Mouse (Mus musculus): ENCODE measurements at regions not wholly inside any gene's neighbourhood (a gene's known extent, or its start where the extent isn't known, plus 50 kb on each side); places are given as distances from the start of the nearest gene placed in this dataset.

DNA sequence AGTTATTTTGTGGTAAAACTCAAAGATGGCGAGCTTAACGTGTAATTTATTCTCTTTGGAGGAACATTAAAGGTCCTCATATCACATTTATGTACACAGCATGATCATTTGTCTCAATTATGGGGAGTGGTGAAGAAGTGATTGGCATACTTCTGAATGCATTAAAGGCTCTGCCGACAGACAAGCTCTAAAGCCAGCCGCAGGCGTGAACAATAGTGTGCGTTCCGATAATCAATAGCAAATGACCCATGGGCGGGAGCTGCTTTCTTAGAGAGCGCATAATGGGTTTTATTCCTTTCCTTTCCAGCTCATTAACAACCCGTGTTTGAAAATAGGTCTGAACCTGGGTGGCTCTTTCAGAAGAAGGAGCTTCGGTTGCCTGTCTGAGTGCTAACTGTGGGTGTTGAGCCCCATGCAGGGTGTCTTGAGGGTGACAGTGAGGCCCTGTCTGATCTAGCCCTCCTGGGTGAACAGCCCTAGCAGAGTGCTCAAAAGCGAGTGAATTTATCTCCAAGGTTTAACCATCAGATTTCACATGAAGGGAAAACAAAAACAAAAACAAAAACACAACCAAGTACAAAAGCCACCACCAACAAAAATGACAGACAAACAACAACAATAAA is 210.5 kb downstream of the Zfp619 start:
- Histone ChIP-seq H3K4me1 (ENCODE audit: control insufficient read depth in 1 of 2, insufficient read depth in 2 of 2, low read length in 2 of 2) (no peaks in the 10 kb centered on the region), H3K79me2 (ENCODE audit: control insufficient read depth, insufficient read depth, low read length, poor library complexity) (no peaks in the 10 kb centered on the region), H3K9ac (ENCODE audit: control insufficient read depth, low read depth, low read length, poor library complexity, severe bottlenecking) (no peak overlapping the region), H3K4me3 (ENCODE audit: control insufficient read depth in 1 of 2, insufficient read depth in 1 of 2, low read depth in 2 of 2, low read length in 2 of 2) (no peak overlapping the region), H3K9me3 (replicated peaks; ENCODE audit: insufficient read depth, low read length) (no peaks in the 10 kb centered on the region), H3K27ac (ENCODE audit: control insufficient read depth, low read depth, low read length) (no peak overlapping the region), H3K27me3 (ENCODE audit: control insufficient read depth in 1 of 2, insufficient read depth in 2 of 2, low read length in 2 of 2) (no peaks in the 10 kb centered on the region), H3K36me3 (ENCODE audit: control insufficient read depth in 1 of 2, insufficient read depth in 2 of 2, low read length in 2 of 2) (no peaks in the 10 kb centered on the region)
- TF ChIP-seq MXI1 (IDR thresholded peaks at IDR 0.05; ENCODE audit: low read depth, low read length) (no peak), TCF12 (IDR thresholded peaks at IDR 0.05; ENCODE audit: low read depth, low read length) (no peak), BHLHE40 (IDR thresholded peaks at IDR 0.05; ENCODE audit: borderline replicate concordance, low read depth, low read length) (no peak), MYB (IDR thresholded peaks at IDR 0.05; ENCODE audit: low read depth, low read length) (no peak), MAFK (IDR thresholded peaks at IDR 0.05; ENCODE audit: borderline replicate concordance, low read depth, low read length) (no peak), HCFC1 (IDR thresholded peaks at IDR 0.05; ENCODE audit: low read depth, low read length) (no peak), USF2 (IDR thresholded peaks at IDR 0.05; ENCODE audit: borderline replicate concordance in 1 of 2, insufficient read depth in 1 of 2, low read depth in 1 of 2, low read length in 2 of 2) (no peak), CHD2 (IDR thresholded peaks at IDR 0.05; ENCODE audit: low read length) (no peak), SMC3 (IDR thresholded peaks at IDR 0.05; ENCODE audit: low read depth, low read length) (no peak), CTCF (IDR thresholded peaks at IDR 0.05 in 2 of 3, conservative IDR thresholded peaks at IDR 0.05 in 1 of 3; ENCODE audit: control insufficient read depth in 1 of 3, insufficient read depth in 1 of 3, low read depth in 2 of 3, low read length in 3 of 3, poor library complexity in 1 of 3, severe bottlenecking in 1 of 3) (no peak), CHD1 (IDR thresholded peaks at IDR 0.05; ENCODE audit: low read depth, low read length) (no peak)
- DNase-seq (ENCODE audit: low read depth, low spot score) = no peak

DNA sequence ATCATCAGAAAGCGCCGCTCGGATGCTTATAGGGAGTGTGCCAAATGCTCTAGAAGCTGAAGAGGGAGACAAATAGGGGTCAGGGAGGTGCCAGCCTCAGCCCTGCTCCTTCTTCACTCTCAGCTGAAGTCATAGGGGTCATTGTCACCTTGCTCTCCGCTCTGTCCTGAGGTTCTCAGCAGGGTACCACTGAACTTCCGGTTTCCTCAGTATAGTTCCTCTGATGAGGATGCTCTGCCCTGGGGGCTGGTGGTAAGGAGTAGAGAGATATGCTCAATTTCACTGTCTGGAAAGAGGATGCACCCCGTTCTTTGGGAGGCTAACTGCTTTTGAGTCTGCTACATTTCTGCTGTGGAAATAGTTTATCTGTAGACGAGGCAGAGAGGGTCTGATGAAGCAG is 211.4 kb downstream of the Zfp619 start:
- Histone ChIP-seq H3K4me1 (ENCODE audit: control insufficient read depth in 1 of 2, insufficient read depth in 2 of 2, low read length in 2 of 2) (no peaks in the 10 kb centered on the region), H3K36me3 (ENCODE audit: control insufficient read depth in 1 of 2, insufficient read depth in 2 of 2, low read length in 2 of 2) (no peaks in the 10 kb centered on the region), H3K9ac (ENCODE audit: control insufficient read depth, low read depth, low read length, poor library complexity, severe bottlenecking) (no peak overlapping the region), H3K27ac (ENCODE audit: control insufficient read depth, low read depth, low read length) (no peak overlapping the region), H3K4me3 (ENCODE audit: control insufficient read depth in 1 of 2, insufficient read depth in 1 of 2, low read depth in 2 of 2, low read length in 2 of 2) (no peak overlapping the region), H3K79me2 (ENCODE audit: control insufficient read depth, insufficient read depth, low read length, poor library complexity) (no peaks in the 10 kb centered on the region), H3K27me3 (ENCODE audit: control insufficient read depth in 1 of 2, insufficient read depth in 2 of 2, low read length in 2 of 2) (no peaks in the 10 kb centered on the region), H3K9me3 (replicated peaks; ENCODE audit: insufficient read depth, low read length) (no peaks in the 10 kb centered on the region)
- TF ChIP-seq NELFE (IDR thresholded peaks at IDR 0.05; ENCODE audit: low read depth, low read length) (no peak), MXI1 (IDR thresholded peaks at IDR 0.05; ENCODE audit: low read depth, low read length) (no peak)
- DNase-seq (ENCODE audit: low read depth, low spot score) = no peak

DNA sequence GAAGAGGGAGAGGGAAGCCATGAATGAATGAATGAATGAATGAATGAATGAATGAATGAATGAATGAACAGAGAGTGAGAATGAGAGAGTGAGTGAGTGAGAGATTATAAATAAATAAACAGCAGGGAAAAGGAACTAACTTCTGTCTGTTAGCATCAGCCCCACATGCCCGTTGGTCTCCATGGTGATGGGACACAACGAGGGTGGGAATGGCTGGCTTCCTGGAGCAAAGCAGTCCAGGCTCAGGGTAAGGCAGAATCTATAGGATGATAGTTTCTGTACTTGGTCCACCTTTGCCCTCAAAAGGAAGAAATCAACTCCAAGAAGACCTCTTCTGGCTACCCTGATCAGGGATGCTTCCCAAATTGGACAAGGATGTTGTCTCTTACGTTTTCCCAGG is 212.2 kb downstream of the Zfp619 start:
- Histone ChIP-seq H3K36me3 (ENCODE audit: control insufficient read depth in 1 of 2, insufficient read depth in 2 of 2, low read length in 2 of 2) (no peaks in the 10 kb centered on the region), H3K9ac (ENCODE audit: control insufficient read depth, low read depth, low read length, poor library complexity, severe bottlenecking) (no peak overlapping the region), H3K79me2 (ENCODE audit: control insufficient read depth, insufficient read depth, low read length, poor library complexity) (no peaks in the 10 kb centered on the region), H3K4me1 (ENCODE audit: control insufficient read depth in 1 of 2, insufficient read depth in 2 of 2, low read length in 2 of 2) (no peaks in the 10 kb centered on the region), H3K4me3 (ENCODE audit: control insufficient read depth in 1 of 2, insufficient read depth in 1 of 2, low read depth in 2 of 2, low read length in 2 of 2) (no peak overlapping the region), H3K27ac (ENCODE audit: control insufficient read depth, low read depth, low read length) (no peak overlapping the region), H3K9me3 (replicated peaks; ENCODE audit: insufficient read depth, low read length) (no peaks in the 10 kb centered on the region), H3K27me3 (ENCODE audit: control insufficient read depth in 1 of 2, insufficient read depth in 2 of 2, low read length in 2 of 2) (no peaks in the 10 kb centered on the region)
- TF ChIP-seq TAL1 (IDR thresholded peaks at IDR 0.05; ENCODE audit: low read length) (no peak), ZC3H11A (IDR thresholded peaks at IDR 0.05; ENCODE audit: low read depth, low read length) (no peak), MYC (IDR thresholded peaks at IDR 0.05; ENCODE audit: low read depth, low read length) (no peak), JUND (IDR thresholded peaks at IDR 0.05; ENCODE audit: low read depth, low read length) (no peak), MAFK (IDR thresholded peaks at IDR 0.05; ENCODE audit: borderline replicate concordance, low read depth, low read length) (no peak), CHD1 (IDR thresholded peaks at IDR 0.05; ENCODE audit: low read depth, low read length) (no peak), TBP (IDR thresholded peaks at IDR 0.05; ENCODE audit: low read depth, low read length) (no peak), CTCF (IDR thresholded peaks at IDR 0.05 in 2 of 3, conservative IDR thresholded peaks at IDR 0.05 in 1 of 3; ENCODE audit: control insufficient read depth in 1 of 3, insufficient read depth in 1 of 3, low read depth in 2 of 3, low read length in 3 of 3, poor library complexity in 1 of 3, severe bottlenecking in 1 of 3) (no peak), BHLHE40 (IDR thresholded peaks at IDR 0.05; ENCODE audit: borderline replicate concordance, low read depth, low read length) (no peak)
- DNase-seq (ENCODE audit: low read depth, low spot score) = no peak

Data from MEL (cell line).